Mouse (Mus musculus): ENCODE results near the gene 3830406C13Rik. TPM values are rescaled to one million over a fixed set of nuclear protein-coding genes. Genes with fewer than 3 reads are reported as not detected.
A peak's percentile ranks its signal among the peaks of the same experiment; 100 is the strongest.

3830406C13Rik gene
- total RNA-seq, 2 experiments from 2014 or later = 27.5 to 29.9 TPM

GRCm38 (mm10) chr14:12341075-12341788 is 57.3 kb downstream of the 3830406C13Rik start:
- DNase-seq (ENCODE audit: low spot score in 2 of 2) = peak in 1 of 2 experiments; percentile 32
- intact Hi-C loops (cut with DNase I) = no loop called here

- intact Hi-C loops (cut with DNase I) = no loop called here
- DNase-seq (ENCODE audit: low spot score in 2 of 2) = no peak
Measured at GRCm38 (mm10) chr14:12341789-12342457, 58.0 kb downstream of the 3830406C13Rik start.

- intact Hi-C loops (cut with DNase I) = no loop called here
- DNase-seq (ENCODE audit: low spot score in 2 of 2) = no peak
Measured at GRCm38 (mm10) chr14:12342458-12343131, 58.6 kb downstream of the 3830406C13Rik start.

DNA sequence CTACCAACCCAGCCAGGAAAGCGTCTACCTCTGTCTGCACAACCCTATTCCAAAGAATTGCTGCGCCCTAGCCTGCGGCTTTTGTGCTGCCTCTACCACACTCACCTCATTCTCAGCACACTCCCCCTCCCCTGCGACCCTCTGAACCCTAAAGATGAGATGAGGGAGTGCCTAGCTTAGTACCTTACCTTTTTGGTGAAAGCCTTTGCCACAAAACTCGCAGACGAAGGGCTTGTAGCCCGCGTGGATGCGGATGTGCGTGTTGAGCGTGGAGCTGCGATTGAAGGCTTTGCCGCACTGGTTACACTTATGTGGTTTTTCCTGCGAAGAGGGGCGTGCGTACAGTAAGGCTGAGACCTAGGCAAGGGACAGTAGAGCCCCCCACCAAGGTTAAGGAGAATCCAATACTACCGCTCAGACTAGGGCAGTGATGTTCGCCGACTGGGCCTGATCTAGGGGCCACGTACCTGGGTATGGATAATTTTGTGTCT is 59.5 kb downstream of the 3830406C13Rik start:
- DNase-seq (ENCODE audit: low spot score in 2 of 2) = no peak
- intact Hi-C loops (cut with DNase I) = no loop called here

- intact Hi-C loops (cut with DNase I) = no loop called here
- DNase-seq (ENCODE audit: low spot score in 2 of 2) = peak in 1 of 2 experiments; percentile 38
Measured at GRCm38 (mm10) chr14:12344061-12344745, 60.2 kb downstream of the 3830406C13Rik start.

DNA sequence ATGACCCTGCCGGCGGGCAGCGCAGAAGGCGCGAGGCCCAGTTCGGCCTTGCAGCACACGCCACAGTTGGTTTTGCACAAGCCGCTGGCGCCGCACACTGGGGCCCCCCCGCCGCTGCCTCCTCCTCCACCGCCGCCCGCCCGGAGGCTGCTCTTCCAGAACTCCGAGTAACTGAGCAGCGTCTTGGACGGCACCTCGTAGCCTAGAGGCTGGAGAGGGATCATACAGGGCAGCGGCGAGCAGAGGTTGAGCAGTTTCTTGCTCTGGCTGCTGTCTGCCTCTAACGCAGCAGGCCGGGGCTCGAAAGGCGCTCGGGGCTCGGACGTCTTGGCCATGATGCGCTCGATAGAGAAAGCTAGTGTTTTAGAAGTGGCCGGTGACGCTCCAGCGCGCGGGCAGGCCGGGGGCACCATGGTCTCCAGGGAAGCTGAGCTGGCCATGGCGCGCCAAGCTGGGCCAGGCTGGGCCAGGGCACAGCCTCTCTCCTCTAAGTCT is 60.8 kb downstream of the 3830406C13Rik start:
- intact Hi-C loops (cut with DNase I) = no loop called here
- DNase-seq (ENCODE audit: low spot score in 2 of 2) = peak; percentile 24 to 58

- DNase-seq (ENCODE audit: low spot score in 2 of 2) = peak; percentile 35 to 52
- intact Hi-C loops (cut with DNase I) = no loop called here
Measured at GRCm38 (mm10) chr14:12345241-12345921, 61.4 kb downstream of the 3830406C13Rik start.

DNA sequence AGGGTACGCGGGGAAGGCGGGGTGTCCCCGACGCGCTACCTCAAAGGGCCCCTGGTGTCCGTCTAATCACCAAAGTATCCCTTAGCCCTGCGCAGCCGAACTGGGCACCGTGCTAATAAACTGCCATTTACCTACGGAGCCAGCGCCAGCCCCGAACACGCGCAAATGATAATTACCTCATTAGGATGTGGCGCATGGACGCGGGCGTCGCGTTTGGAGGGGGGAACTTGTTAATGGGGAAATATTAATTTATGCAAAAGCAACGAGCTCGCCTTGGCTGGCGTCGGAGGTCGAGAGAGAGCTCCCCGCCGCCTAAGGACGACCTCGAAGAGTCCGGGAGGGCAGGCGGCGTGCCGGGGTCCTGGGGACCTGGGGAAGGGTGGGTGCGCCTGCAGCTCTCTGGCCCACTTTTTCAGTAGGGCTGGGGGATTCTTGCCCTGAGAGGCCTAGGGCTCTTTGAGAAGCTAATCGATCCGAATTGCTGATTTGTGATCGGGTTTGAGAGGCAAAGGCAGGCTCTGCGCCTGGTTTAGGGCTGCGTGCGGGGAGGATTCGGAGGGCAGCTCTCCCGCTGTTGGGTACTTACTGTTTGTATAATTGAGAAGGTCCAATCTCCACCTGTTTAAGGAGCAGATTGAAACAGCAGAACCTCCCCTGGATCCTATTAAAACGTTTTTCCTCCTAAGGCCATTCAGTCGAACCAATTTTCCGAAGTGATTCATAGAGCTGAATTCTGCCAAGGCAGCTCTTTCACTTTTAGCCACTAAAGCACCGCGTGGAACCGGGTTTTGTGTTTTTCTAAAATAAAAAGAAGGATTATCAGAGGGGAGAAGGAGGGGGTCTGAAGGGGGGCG is 62.3 kb downstream of the 3830406C13Rik start:
- intact Hi-C loops (cut with DNase I) = no loop called here
- no peak for DNase-seq (ENCODE audit: low spot score in 2 of 2)

GRCm38 (mm10) chr14:12346865-12347600 is 63.1 kb downstream of the 3830406C13Rik start:
- DNase-seq (ENCODE audit: low spot score in 2 of 2) = no peak
- intact Hi-C loops (cut with DNase I) = no loop called here

- intact Hi-C loops (cut with DNase I) = no loop called here
- DNase-seq (ENCODE audit: low spot score in 2 of 2) = no peak
Measured at GRCm38 (mm10) chr14:12348089-12348488, 64.1 kb downstream of the 3830406C13Rik start, which contains the start of gene Fezf2. Gene Fezf2, minus strand, starts transcription at chr14:12348189.

- intact Hi-C loops (cut with DNase I) = no loop called here
- DNase-seq (ENCODE audit: low spot score in 2 of 2) = no peak
Measured at GRCm38 (mm10) chr14:12349334-12350090, 65.5 kb downstream of the 3830406C13Rik start.

GRCm38 (mm10) chr14:12350271-12350916 is 66.4 kb downstream of the 3830406C13Rik start:
- intact Hi-C loops (cut with DNase I) = no loop called here

More at GRCm38 (mm10) chr14:12350271-12350916, 66.4 kb downstream of the 3830406C13Rik start:
- no peak for DNase-seq (ENCODE audit: low spot score in 2 of 2)
